ENCODE assay signal across 19 mouse cellular contexts in genomic region chr2:5040281-5041161, GRCm38 (mm10). TPM values are rescaled to one million over a fixed set of nuclear protein-coding genes. Genes with fewer than 3 reads are reported as not detected.
DNase-seq lines count a peak whose midpoint lies in the region; TF ChIP-seq lines count a peak whose summit lies in the region.
"Had no signal": no experiment of that assay in that cellular context is flagged by ENCODE, and none has a peak within 500 bp of the region (broad histone marks: within the 10 kb centered on the region; RNA-seq: fewer than 3 reads in every experiment).

No protein-coding gene starts in this region.

- no peak overlapping the region for H3K27ac ChIP-seq in CH12.LX (ENCODE audit: insufficient read depth, low read depth)
- H3K27ac ChIP-seq: embryonic facial prominence, embryonic 15.5 days; hindbrain, embryonic 15.5 days; limb, embryonic 10.5 days; neural tube, embryonic 13.5 days had no signal

- peaks cover 11 to 67% of the 10 kb centered on the region in 2 experiments for H3K4me1 ChIP-seq in CH12.LX (ENCODE audit: control insufficient read depth in 1 of 2, insufficient read depth in 2 of 2)

- TF ChIP-seq RAD21 in CH12.LX (IDR thresholded peaks at IDR 0.05; ENCODE audit: low read depth, low read length): no peak

- TF ChIP-seq CTCF in CH12.LX (conservative IDR thresholded peaks at IDR 0.05 in 1 of 2, IDR thresholded peaks at IDR 0.05 in 1 of 2; ENCODE audit: low read depth in 2 of 2, low read length in 2 of 2): no peak

- TF ChIP-seq EP300 in CH12.LX (IDR thresholded peaks at IDR 0.05; ENCODE audit: low read length): peak; percentile 79

- peak; percentile 66 for DNase-seq in gastrocnemius, adult 18-20 months (ENCODE audit: low spot score)
- DNase-seq in gastrocnemius, postnatal 4 days (ENCODE audit: low spot score in 2 of 2): no peak
- peak; percentile 45 for DNase-seq in CH12.LX (ENCODE audit: extremely low read depth)
- DNase-seq in adrenal gland, postnatal 36 days: peak; percentile 61 to 63
- peak; percentile 86 for DNase-seq in skeletal muscle tissue, adult 2 months (ENCODE audit: low read depth, low spot score)
- DNase-seq in cerebellum, postnatal 25 days: no peak
- DNase-seq in layer of hippocampus, adult 9-10 months (ENCODE audit: low spot score): no peak
- no peak for DNase-seq in kidney, adult 11 months
- DNase-seq: cerebellum, adult 18-20 months; heart, postnatal 10 days; kidney, postnatal 4 days; layer of hippocampus, postnatal 36 days; right cerebral cortex, postnatal 25 days had no signal

- dilution Hi-C loops in CH12.LX (cut with MboI; ENCODE audit: extremely low pct_ligation_motif_present, extremely low pct_unique_long_range_greater_than_20kb, low sequenced_read_pairs): no loop called here

- no peaks in the 10 kb centered on the region for H3K27me3 ChIP-seq in CH12.LX (replicated peaks)
- H3K27me3 ChIP-seq: embryonic facial prominence, embryonic 15.5 days; hindbrain, embryonic 15.5 days; megakaryocyte, embryonic 14.5 days; neural tube, embryonic 13.5 days had no signal

- H3K79me2 ChIP-seq in CH12.LX (replicated peaks; ENCODE audit: control insufficient read depth, extremely low read depth, insufficient read depth, poor library complexity, severe bottlenecking): no peaks in the 10 kb centered on the region

- H3K9me3 ChIP-seq in CH12.LX (replicated peaks; ENCODE audit: low read length): no peaks in the 10 kb centered on the region
- H3K9me3 ChIP-seq: embryonic facial prominence, embryonic 15.5 days; hindbrain, embryonic 15.5 days; limb, embryonic 10.5 days; megakaryocyte, embryonic 14.5 days; neural tube, embryonic 13.5 days had no signal

- no peak overlapping the region for H3K4me2 ChIP-seq in CH12.LX (ENCODE audit: insufficient read depth, low read depth, poor library complexity, severe bottlenecking)
- H3K4me2 ChIP-seq: embryonic facial prominence, embryonic 15.5 days; hindbrain, embryonic 15.5 days; lung, embryonic 14.5 days; neural tube, embryonic 13.5 days had no signal

- TF ChIP-seq POLR2A in CH12.LX (IDR thresholded peaks at IDR 0.05; ENCODE audit: low read depth, low read length): no peak

- in situ Hi-C loops in CH12.LX (cut with MboI; ENCODE audit: low pct_ligation_motif_present, low pct_unique_long_range_greater_than_20kb, low sequenced_read_pairs): no loop called here

- no peak overlapping the region for H3K4me3 ChIP-seq in CH12.LX (replicated peaks in 1 of 3; ENCODE audit: low read depth in 2 of 3, low read length in 2 of 3, poor library complexity in 1 of 3)
- H3K4me3 ChIP-seq: embryonic facial prominence, embryonic 15.5 days; hindbrain, embryonic 15.5 days; limb, embryonic 10.5 days; megakaryocyte, embryonic 14.5 days; neural tube, embryonic 13.5 days had no signal

- H3K36me3 ChIP-seq in CH12.LX (replicated peaks in 1 of 2; ENCODE audit: control insufficient read depth in 1 of 2, insufficient read depth in 1 of 2, low read length in 1 of 2): peaks cover 39 to 83% of the 10 kb centered on the region in 2 experiments
- H3K36me3 ChIP-seq: embryonic facial prominence, embryonic 15.5 days; hindbrain, embryonic 15.5 days; limb, embryonic 10.5 days; neural tube, embryonic 13.5 days had no signal

- no peak overlapping the region for H3K9ac ChIP-seq in CH12.LX (ENCODE audit: insufficient read depth, low read depth)
- H3K9ac ChIP-seq: embryonic facial prominence, embryonic 15.5 days; hindbrain, embryonic 15.5 days; lung, embryonic 14.5 days; neural tube, embryonic 13.5 days had no signal

TF ChIP-seq in CH12.LX, 34 proteins besides CTCF, POLR2A, EP300 and RAD21:
- TF ChIP-seq ELF1 (IDR thresholded peaks at IDR 0.05; ENCODE audit: low read depth, low read length) (no peak), SMC3 (IDR thresholded peaks at IDR 0.05; ENCODE audit: low read depth, low read length) (no peak), ZKSCAN1 (IDR thresholded peaks at IDR 0.05; ENCODE audit: borderline replicate concordance, low read depth, low read length) (no peak), SIN3A (IDR thresholded peaks at IDR 0.05; ENCODE audit: low read length) (no peak), MAFK (IDR thresholded peaks at IDR 0.05; ENCODE audit: insufficient replicate concordance, low read length) (no peak), PAX5 (IDR thresholded peaks at IDR 0.05; ENCODE audit: low read length) (no peak), ZNF384 (IDR thresholded peaks at IDR 0.05; ENCODE audit: low read depth, low read length) (no peak), GABPA (IDR thresholded peaks at IDR 0.05; ENCODE audit: insufficient replicate concordance, low read depth, low read length) (no peak)
TF ChIP-seq in CH12.LX: peak in this region for 0.

RNA-seq across cellular contexts. Expression of gene Optn, which starts 23.3 kb away (rescaled TPM):
- total RNA-seq in gastrocnemius, adult 18-20 months (2021): 10 to 100 TPM; 81.4 to 99.0 TPM
- total RNA-seq in gastrocnemius, postnatal 4 days (2021): 10 to 100 TPM; 11.4 to 12.3 TPM
- total RNA-seq in CH12.LX (2012; rRNA removed): 19.8 and 25.1 TPM in 2 replicates
- 27.2 and 28.0 TPM in 2 replicates for total RNA-seq in CH12.LX (2014; rRNA removed)
- polyA plus RNA-seq in CH12.LX (2012; ENCODE audit: insufficient read length, low read depth): 37.3 and 40.6 TPM in 2 replicates
- 100 to 1,000 TPM in 1 of 2 experiments, 10 to 100 TPM in 1; 60.7 to 162 TPM for total RNA-seq in adrenal gland, postnatal 36 days (2021)

RNA-seq across cellular contexts. Expression of gene Mcm10, which starts 27.9 kb away (rescaled TPM):
- total RNA-seq in gastrocnemius, adult 18-20 months (2021): under 1 TPM in 1 of 2 experiments, not detected in 1; 0.05 TPM
- total RNA-seq in gastrocnemius, postnatal 4 days (2021): 1 to 10 TPM; 6.6 to 9.2 TPM
- 73.6 and 87.3 TPM in 2 replicates for total RNA-seq in CH12.LX (2012; rRNA removed)
- total RNA-seq in CH12.LX (2014; rRNA removed): 65.2 and 72.6 TPM in 2 replicates
- 104 and 122 TPM in 2 replicates for polyA plus RNA-seq in CH12.LX (2012; ENCODE audit: insufficient read length, low read depth)
- 10 to 100 TPM in 1 of 2 experiments, 1 to 10 TPM in 1; 4.9 to 10.9 TPM for total RNA-seq in adrenal gland, postnatal 36 days (2021)

Comparison
In these comparisons a context has a peak if more than half of its experiments do, and no peak if none do; other contexts are left out.
1. DNase-seq: peak in gastrocnemius, adult 18-20 months (single experiment), CH12.LX (single experiment), adrenal gland, postnatal 36 days (2 of 2) and skeletal muscle tissue, adult 2 months (single experiment); none in gastrocnemius, postnatal 4 days (0 of 2), cerebellum, postnatal 25 days (0 of 2), layer of hippocampus, adult 9-10 months (single experiment) and kidney, adult 11 months (single experiment).
2. RNA of gene Mcm10, which starts 27.9 kb away (total RNA-seq): 65.2 to 87.3 TPM in CH12.LX; 4.9 to 10.9 TPM in adrenal gland, postnatal 36 days, 6.6 to 9.2 TPM in gastrocnemius, postnatal 4 days and 0.05 TPM in gastrocnemius, adult 18-20 months; every median in the first group is over 4 times any median in the second.